Mouse (Mus musculus): Measurements from ENCODE around the gene Lmtk2.

Gene Lmtk2

DNA sequence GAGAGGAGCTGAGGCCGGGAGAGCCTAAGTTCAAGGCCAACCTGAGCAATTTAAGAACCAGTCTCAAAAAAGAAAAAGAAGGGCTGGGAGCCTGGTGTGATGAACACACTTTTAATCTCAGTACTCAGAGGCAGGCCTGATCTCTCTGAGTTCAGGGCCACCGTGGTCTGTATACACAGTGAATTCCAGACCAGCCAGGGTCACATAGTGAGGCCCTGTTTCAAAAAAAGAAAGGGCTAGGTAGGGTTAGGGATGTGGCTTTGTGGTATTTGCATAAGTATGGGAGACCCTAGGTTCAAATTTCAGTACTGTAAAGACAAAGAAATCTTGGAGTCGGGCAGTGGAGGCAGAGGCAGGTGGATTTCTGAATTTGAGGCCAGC is 5.9 kb downstream of the Lmtk2 start:
- DNase-seq (ENCODE audit: low read depth, low spot score) = no peak

DNA sequence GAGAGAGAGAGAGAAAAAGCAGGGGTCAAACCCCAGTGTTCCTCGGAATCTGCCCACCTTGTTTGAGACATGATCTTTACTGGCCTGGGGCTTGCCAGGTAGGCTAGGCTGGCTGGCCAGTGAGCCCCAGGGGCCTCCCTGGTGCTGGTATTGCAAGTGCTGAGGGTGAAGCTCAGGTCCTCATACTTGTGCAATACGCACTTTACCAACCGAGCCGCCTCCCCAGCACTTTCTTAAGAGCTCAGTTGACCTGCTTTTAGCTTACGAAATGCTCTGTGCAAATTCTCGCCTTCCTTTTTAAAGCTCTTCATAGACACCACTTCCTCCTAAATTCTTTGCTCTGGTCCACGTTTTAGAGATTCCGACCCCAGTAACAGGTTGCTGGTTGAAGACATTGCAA is 9.0 kb downstream of the Lmtk2 start:
- no peak for DNase-seq (ENCODE audit: low read depth, low spot score)

DNA sequence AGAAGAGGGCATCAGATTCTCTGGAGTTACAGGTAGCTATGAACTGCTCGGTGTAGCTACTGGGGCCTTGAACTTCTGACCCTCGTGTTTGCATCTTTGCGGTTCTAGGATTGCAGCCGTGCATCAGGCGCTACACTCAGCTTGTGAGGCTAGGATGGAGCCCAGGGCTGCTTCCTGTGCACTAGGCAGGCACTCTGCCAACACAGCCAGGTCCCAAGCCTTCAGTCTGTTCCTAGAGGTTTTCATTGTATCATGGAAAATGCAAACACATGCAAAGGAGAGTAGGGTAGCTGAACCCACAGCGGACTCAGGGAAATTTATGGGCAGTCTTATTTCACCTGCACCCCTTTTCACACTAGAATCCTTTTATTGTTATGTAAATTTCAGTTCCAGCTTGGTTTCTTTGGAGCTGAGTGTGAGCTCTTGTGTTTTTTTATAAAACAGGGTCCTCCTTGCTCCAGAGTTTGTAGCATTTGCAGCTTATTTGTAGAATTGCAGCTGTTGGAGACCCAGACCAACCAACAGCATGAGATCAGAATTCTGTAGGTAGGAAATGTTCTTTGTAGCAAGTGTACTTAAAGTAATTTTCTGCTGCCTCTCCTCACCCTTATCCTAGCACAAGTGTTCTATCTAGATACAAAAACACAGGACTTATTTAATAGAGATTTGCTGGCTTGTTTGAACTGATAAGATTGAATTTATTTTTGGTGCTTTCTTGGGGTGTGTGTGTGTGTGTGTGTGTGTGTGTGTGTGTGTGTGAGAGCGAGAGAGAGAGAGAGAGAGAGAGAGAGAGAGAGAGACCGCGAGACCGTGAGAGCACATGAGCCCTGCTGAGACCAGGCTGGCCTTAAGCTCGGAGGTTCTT is 12.6 kb downstream of the Lmtk2 start:
- DNase-seq (ENCODE audit: low read depth, low spot score) = no peak

DNA sequence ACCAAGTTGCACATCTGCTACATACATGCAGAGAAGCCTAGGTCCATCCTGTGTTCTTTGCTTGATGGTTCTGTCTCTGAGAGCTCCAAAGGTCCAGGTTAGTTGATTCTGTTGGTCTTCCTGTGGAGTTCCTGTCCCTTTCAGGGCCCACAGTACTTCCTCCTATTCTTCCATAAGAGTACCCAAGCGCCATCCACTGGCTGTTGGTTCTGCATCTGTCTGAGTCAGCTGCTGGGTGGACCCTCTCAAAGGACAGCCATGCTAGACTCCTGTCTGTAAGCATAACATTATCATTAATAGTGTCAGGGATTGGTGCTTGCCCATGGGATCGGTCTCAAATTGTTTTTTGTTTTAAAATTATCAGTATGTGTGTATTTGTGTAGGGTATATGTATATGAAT is 13.8 kb downstream of the Lmtk2 start:
- DNase-seq (ENCODE audit: low read depth, low spot score) = no peak

DNA sequence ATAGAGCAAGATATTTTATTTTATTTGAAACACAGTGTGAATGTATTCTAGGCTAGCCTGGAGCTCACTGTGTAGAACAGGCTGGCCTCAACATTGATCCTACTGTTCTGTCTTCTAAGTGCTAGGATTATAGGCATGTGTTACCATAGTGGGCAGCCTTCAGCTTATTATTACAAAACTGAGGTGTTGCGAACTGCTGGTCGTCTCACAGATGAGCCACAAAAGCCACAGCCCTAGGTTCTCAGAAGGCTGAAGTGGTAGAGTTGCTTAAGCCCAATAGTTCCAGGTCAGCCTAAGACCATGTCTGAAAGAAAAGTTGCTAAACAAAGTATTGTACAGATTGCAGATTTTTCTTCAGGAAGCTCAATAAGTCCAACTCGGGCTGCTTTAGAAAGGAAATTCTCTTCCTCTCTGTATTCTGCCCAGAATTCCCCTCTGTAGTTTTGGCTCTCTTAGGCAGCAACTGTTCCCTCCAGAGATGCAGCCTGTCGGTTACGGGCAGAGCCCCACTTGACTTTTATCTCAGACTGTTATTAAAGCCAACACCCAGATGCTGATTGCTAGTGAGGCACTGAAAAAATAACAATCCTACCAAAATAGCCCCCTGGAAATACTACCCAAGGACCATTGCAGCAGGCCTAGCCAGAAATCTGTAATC is 14.9 kb downstream of the Lmtk2 start:
- DNase-seq (ENCODE audit: low read depth, low spot score) = no peak

DNA sequence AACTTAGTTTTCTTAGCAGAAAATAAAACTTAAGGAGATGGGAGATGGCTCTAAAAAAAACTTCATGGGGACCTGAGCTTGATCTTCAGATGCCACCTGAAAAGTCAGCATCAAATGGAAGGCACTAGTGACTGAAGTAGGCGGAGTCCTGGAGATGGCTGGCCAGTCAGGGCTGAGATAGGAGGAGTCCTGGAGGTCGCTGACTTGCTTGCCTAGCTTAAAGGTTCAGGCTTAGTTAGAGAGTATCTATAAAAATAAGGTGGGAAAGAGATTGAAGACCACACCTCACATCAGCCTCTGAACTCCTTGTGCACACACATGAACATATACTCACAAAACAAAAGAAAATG is 15.4 kb downstream of the Lmtk2 start:
- peak; percentile 37 for DNase-seq (ENCODE audit: low read depth, low spot score)

DNA sequence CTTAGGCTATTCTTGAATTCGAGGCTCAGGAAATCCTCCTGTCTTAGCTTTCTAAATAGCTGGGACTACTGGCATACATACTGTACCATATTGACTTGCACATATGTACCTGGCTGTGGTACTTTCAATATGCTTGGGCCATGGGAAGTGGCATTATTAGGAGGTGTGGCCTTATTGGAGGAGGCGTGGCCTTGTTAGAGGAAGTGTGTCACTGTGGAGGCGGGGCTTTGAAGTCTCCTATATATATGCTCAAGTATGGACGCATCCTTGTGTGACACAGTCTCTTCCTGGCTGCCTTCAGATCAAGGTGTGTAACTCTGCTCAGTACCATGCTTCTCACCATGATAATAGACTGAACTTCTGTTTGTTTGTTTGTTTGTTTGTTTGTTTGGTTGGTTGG is 18.0 kb downstream of the Lmtk2 start:
- no peak for DNase-seq (ENCODE audit: low read depth, low spot score)

DNA sequence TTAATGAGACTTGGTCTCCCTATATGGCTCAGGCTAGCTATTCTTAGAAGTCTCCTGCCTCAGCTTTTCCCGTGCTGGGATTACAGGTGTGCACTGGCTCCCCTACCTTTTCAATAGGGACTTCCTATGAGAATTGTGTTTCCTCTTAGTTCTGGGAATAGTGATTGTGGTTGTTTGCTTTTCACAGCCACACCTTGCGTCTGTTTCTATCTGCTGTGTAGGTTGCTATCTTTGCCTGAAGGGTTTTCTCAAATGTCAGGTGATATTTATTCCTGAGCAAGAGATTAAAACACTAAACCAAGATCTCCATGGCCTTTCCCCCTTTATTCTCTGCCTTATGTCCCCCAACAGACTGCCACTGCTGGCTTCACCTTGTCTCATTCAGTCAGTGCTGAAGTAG is 19.1 kb downstream of the Lmtk2 start:
- DNase-seq (ENCODE audit: low read depth, low spot score) = no peak

DNA sequence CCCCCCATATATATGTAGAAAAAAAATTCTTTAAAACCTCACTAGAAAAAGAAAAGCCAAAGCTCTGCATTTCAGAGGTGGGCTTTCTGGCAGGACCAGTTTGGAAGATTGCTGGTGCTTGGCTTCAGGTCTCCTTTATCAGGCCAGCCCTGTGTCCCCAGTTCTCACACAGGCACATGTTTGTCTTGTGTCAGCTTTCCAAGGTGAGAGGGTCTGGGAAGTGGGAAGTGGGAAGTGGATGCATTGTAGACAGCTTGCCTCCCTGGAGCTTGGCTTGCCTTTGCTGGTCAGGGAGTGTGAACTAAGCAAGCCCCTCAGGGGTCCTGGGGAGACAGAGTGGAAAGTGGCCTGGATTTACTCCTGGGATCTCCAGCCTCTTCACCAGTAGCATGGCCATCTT is 21.3 kb downstream of the Lmtk2 start:
- DNase-seq (ENCODE audit: low read depth, low spot score) = no peak

DNA sequence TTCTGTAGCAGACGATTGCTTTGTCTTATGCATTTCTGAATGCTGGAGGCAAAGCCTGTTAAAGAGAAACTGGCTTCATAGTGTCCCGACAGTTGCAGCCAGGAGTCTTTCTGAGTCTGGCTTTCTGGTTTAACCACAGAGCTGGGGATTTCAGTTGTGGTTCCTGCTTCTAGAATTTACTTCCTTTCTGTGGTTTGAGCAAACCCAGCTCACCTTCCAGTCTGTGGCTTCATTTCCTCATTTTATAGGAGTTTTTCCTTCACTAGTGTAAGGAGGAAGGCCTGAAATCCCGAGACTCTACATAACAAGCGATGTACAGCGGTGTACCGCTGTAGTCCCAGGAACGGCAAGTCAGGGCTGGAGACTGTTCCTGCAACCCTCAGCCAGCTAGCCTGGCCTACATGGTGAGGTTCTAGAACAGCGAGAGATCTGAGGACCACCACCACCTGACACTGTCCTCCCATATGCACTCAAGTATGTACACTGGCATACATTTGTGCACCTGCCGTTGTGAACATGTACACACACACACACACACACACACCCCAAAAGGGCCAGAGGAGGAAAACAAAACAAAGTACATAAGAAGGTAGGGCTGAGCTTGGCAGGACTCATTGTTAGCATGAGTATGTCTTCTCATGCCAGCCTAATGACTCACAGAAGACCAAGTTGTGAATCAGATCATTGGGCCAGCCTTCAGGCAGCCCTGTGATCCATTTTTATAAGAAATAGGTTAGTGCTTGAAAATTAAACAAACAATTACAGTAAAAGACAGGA is 25.9 kb downstream of the Lmtk2 start:
- DNase-seq (ENCODE audit: low read depth, low spot score) = no peak

DNA sequence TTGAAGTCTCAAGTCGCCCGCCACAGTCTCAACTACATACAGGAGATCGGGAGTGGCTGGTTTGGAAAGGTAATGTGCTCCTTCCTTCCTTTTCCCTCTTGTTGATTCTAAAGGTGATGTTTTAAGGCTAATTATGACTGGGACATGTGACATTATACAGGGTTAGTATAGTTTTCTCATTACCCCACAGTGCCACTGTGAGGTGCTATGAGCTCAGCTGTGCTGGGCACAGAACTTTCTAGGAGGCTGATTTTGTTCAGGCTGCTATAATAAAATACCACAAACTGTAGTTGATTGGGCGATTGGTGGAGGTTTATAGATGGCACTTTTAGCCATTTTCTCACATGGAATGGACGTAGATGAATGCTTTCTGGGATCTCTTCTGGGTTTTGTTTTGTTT is 43.3 kb downstream of the Lmtk2 start:
- no peak for DNase-seq (ENCODE audit: low read depth, low spot score)

DNA sequence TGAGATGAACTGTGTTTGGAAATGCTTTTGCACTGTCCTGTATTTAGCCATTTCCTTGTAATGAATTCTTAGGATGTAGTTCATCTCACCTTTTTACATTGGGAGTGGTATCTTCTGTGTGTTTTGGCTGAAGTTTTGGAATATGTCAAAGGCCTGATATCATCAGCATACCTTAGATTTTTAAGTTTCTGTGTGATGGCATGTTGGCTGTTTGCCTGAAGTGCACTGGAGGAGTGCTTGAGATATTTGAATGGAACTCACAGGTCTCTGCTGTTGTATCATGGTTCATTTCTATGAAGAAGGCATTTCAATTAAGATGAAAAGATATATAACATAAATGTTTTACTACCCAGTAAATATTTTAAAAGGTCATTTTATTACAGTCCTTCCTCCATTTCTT is 46.7 kb downstream of the Lmtk2 start:
- no peak for DNase-seq (ENCODE audit: low read depth, low spot score)

DNA sequence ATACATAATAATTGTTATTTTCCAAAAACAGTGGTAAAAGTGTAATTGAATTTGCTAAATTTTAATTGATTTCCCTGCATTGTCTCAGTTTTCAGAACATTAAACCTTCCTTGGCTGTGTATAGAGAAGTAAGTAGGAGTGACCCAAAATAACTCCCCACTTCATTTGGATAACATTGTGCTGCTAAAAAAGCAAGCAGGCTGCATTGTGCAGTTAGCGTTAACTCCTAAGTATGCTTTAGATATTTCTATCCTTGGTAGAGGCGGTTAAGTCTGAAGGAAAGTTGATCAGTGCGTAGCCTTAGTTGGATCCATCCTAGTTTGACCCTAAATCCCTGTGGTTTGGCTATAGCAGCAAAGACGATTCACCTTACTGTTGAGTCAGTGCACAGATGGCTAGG is 49.3 kb downstream of the Lmtk2 start:
- DNase-seq (ENCODE audit: low read depth, low spot score) = no peak

DNA sequence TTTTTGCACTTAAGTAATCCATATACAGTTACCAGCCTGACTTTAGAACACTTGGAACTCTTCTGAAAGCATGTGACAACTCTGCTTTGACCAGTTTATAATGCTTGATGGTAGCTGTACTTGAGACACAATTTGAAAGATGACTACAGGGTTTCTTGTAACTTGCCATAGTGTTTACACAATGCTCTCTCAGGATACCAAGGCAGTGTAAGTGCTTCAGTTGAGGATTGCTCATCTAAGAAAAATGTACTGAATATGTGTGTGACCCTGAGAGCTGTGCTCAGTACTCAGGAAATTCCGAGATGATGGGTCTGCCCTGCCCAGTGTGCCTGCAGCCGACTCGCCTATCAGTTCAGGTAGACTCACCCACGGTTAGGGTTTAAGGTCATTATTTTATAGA is 51.0 kb downstream of the Lmtk2 start:
- no peak for DNase-seq (ENCODE audit: low read depth, low spot score)

DNA sequence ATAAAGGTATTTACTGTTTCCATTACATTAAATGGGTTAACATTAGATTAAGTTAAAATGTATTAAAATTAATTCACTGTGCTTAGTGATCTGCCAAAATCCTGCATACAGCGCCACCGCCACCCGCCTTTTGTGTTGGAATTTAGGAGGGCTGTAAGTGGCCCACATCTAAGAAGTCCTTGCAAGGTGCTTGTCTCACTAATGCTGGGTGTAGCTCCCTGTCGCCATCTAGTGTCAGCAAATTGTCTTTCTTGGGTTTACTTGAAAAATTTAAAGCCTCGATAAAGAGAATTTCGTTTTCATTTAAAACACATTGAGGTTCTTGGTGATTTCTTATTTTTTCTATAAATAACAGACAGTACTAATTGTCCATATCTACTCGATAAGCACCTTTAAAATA is 54.3 kb downstream of the Lmtk2 start:
- peak; percentile 55 for DNase-seq (ENCODE audit: low read depth, low spot score)

DNA sequence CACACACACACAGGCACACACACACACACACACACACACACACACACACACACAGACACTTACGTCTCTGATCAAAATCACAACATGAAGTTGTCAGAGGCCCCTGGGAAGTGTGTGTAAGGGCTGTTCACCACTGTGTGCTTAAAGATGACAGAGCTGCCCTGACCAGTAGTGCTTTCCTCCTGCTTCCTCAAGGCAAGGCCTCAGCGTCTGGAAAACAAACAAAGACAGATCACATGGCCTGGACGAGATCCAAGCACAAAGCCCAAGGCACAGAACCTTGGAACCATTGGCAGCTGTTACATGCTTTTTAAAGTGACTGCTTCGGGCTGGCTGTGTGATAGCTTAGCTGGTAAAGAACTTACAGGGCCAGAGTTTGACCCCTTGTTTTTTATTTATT is 58.4 kb downstream of the Lmtk2 start:
- DNase-seq (ENCODE audit: low read depth, low spot score) = no peak

DNA sequence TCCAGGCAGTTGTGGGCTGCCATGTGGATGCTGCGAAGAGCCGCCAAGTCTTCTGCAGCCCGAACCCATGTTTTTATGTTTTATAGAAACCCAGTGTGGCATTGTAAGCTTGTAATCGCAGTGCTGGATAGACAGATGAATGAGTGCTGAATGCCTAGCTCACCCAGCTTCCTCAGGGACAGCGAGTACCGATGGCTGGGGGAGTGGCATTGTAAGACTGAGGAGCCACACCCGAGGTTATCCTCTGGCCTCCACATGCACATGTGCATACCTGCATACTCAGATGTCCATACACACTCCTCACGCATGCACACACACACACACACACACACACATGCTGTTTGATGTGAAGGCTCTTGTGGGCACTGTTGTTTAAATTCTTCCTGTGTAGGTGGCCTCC is 58.9 kb downstream of the Lmtk2 start:
- no peak for DNase-seq (ENCODE audit: low read depth, low spot score)

DNA sequence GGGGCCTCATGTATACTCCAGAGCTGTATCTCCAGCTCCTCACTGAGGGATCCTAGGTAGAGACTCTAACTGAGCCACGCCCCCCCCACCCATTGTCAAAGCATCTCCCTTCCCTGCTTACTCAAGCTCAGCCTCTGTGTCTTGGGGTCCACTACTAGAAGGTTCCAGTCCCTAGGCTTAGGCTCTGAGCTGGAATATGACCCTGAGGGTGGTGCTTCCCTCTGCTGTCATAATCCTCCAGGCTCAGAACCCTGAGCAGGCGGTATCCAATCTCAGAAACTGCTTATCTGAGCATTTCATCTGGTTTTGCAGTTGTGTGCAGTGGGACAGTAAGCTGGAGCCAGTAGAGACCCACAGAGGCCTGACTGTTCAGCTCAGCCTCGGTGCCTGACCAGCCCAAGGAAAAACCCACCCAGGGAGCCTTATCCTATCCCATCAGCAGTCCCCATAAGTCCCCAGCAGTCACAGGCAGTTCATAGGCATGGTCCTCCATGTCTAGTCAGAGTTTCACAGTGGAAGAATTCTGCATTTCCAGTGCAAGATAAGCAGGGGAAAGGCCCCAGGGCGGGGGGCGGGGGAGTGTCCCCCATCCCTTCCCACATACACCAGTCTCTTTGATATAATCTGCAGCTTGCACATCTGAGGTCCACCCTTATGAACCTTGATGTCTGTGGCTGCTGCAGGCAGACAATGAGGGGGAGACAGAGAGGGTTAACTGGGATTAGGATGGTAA is 62.0 kb downstream of the Lmtk2 start:
- no peak for DNase-seq (ENCODE audit: low read depth, low spot score)

DNA sequence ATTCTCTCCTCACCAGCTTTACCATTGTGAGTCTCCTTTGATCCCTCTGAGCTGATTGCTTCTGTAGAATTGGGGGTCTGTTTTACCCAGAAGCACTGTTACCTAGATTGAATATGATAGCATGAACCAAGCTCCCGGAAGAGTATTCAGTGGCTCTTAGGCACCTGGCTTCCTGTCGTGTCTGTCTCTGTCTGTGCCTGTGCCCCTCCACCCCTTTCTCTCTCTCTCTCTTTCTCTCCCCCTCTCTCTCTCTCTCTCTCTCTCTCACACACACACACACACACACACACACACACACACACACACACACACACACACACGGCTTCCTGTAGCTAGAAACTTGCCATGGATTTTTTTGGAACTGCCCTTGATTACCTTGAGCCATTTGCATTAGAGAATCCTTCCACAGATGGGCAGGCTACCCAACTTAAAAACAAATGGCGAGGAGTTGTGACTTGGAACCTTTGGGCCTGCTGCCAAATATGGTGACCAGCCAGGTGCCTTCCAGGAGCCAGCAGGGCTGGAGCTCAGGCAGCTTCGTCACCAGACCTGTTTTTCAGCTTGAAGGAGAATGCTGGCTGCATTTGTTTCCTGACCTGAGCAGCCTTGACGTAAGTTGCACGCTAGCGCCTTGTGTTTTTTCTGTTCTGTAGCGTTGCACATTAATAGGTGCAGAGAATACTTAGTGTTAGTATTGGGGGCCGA is 62.7 kb downstream of the Lmtk2 start:
- DNase-seq (ENCODE audit: low read depth, low spot score) = no peak

DNA sequence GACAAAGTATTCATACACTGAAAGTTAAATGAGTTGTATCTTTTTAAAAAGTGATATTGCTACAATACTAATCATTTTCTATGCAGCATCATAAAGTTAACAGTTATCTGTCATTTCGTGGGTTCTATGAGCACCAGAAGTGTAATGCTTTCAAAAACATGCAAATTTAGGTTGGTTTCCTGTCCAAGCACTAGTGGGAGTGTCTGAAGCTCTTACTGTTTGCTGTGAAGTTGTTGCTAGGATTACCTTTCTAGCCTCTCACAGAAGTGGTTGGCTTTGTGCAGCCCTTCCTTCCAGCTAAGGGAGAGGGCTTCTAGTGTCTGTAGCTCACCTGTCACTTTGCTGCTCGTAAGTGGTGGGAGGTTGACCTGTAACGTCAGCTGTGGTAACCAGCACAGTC is 65.5 kb downstream of the Lmtk2 start:
- no peak for DNase-seq (ENCODE audit: low read depth, low spot score)

DNA sequence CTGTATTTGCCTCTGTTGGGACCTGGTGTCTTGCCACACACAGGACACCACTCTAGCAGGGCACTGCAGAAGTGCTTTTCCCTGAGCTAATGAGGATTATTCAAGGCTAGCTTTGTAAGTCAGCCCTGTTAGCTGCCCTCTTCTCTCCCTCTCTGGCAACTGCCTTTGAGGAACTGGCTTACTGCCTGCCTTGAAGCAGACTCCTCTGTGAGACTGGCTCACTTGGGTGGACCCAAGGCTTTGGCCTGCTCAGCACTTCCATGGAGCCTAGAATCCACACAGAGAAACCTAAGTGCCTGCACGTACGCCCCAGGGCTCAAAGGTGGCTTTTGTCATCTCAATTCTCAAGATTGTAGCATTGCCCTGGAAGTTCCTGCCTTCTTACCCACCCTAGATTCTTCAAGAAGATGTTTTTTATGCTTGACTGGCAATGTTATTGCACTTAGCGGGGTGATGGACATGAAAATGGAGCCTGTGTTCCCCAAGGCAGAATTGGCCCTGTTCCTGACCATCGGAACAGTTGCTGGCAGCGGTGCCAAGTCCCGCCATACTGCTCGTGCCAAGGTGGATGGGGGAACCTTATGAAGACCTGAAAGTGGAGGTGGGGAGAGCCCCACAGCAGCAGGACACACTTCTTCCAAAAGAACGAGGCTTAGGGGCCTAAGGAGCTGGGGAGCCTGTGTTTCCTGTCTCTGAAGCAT is 69.2 kb downstream of the Lmtk2 start:
- DNase-seq (ENCODE audit: low read depth, low spot score) = no peak

Data from c-Kit-negative CD71-positive TER-119-positive erythroid progenitor cells, embryonic 14.5 days (primary cell).